Mouse (Mus musculus): ENCODE data around the gene Abt1.
A peak's percentile ranks its signal among the peaks of the same experiment; 100 is the strongest.

Abt1 gene

GRCm38 (mm10) chr13:23423286-23424051, at the start of gene Abt1:
TSS of gene Abt1 (minus strand) at chr13:23423866.
- peak; percentile 90 to 96 for DNase-seq (ENCODE audit: low spot score in 2 of 2)

GRCm38 (mm10) chr13:23466911-23467310, 43.2 kb upstream of the Abt1 start:
- peak; percentile 77 to 87 for DNase-seq (ENCODE audit: low spot score in 2 of 2)

- DNase-seq (ENCODE audit: low spot score in 2 of 2): no peak
These were observed 42.6 kb upstream of the Abt1 start for GRCm38 (mm10) chr13:23466306-23466705.

GRCm38 (mm10) chr13:23465600-23466109, 42.0 kb upstream of the Abt1 start, which contains the start of gene Btn1a1:
TSS of gene Btn1a1 (minus strand) at chr13:23465901.
- DNase-seq (ENCODE audit: low spot score in 2 of 2): peak; percentile 22 to 69

GRCm38 (mm10) chr13:23464841-23465366, 41.2 kb upstream of the Abt1 start:
- DNase-seq (ENCODE audit: low spot score in 2 of 2): peak; percentile 15 to 68

- peak; percentile 37 to 79 for DNase-seq (ENCODE audit: low spot score in 2 of 2)
These were observed 40.6 kb upstream of the Abt1 start for GRCm38 (mm10) chr13:23464224-23464637.

- peak; percentile 80 to 88 for DNase-seq (ENCODE audit: low spot score in 2 of 2)
These were observed 39.9 kb upstream of the Abt1 start for GRCm38 (mm10) chr13:23463381-23464223.

GRCm38 (mm10) chr13:23462669-23463068, 39.0 kb upstream of the Abt1 start:
- DNase-seq (ENCODE audit: low spot score in 2 of 2): no peak

- DNase-seq (ENCODE audit: low spot score in 2 of 2): no peak
These were observed 38.4 kb upstream of the Abt1 start for GRCm38 (mm10) chr13:23462063-23462462.

- peak; percentile 39 to 68 for DNase-seq (ENCODE audit: low spot score in 2 of 2)
These were observed 35.7 kb upstream of the Abt1 start for GRCm38 (mm10) chr13:23459264-23459846.

GRCm38 (mm10) chr13:23453926-23454325, 30.3 kb upstream of the Abt1 start:
- no peak for DNase-seq (ENCODE audit: low spot score in 2 of 2)

- DNase-seq (ENCODE audit: low spot score in 2 of 2): peak; percentile 76 to 87
These were observed 29.7 kb upstream of the Abt1 start for GRCm38 (mm10) chr13:23453362-23453862.

GRCm38 (mm10) chr13:23450398-23450797, 26.7 kb upstream of the Abt1 start:
- peak; percentile 88 to 93 for DNase-seq (ENCODE audit: low spot score in 2 of 2)

GRCm38 (mm10) chr13:23449235-23450095, 25.8 kb upstream of the Abt1 start:
- peak; percentile 70 to 82 for DNase-seq (ENCODE audit: low spot score in 2 of 2)

GRCm38 (mm10) chr13:23448758-23449157, 25.1 kb upstream of the Abt1 start:
- DNase-seq (ENCODE audit: low spot score in 2 of 2): no peak

- peak; percentile 86 to 93 for DNase-seq (ENCODE audit: low spot score in 2 of 2)
These were observed 22.9 kb upstream of the Abt1 start for GRCm38 (mm10) chr13:23446498-23446952.

- peak; percentile 92 to 97 for DNase-seq (ENCODE audit: low spot score in 2 of 2)
These were observed 22.1 kb upstream of the Abt1 start for GRCm38 (mm10) chr13:23445561-23446320.

- no peak for DNase-seq (ENCODE audit: low spot score in 2 of 2)
These were observed 21.5 kb upstream of the Abt1 start for GRCm38 (mm10) chr13:23445156-23445555.

GRCm38 (mm10) chr13:23444451-23444850, 20.8 kb upstream of the Abt1 start:
- DNase-seq (ENCODE audit: low spot score in 2 of 2): no peak

- no peak for DNase-seq (ENCODE audit: low spot score in 2 of 2)
These were observed 16.2 kb upstream of the Abt1 start for GRCm38 (mm10) chr13:23439901-23440300.
